Mouse (Mus musculus): ENCODE results near the gene Olfr178. TPM values are rescaled to one million over a fixed set of nuclear protein-coding genes. Genes with fewer than 3 reads are reported as not detected.
A peak's percentile ranks its signal among the peaks of the same experiment; 100 is the strongest.

Olfr178 gene
- not detected in 2 replicates for polyA plus RNA-seq (2012; rRNA removed)

DNA sequence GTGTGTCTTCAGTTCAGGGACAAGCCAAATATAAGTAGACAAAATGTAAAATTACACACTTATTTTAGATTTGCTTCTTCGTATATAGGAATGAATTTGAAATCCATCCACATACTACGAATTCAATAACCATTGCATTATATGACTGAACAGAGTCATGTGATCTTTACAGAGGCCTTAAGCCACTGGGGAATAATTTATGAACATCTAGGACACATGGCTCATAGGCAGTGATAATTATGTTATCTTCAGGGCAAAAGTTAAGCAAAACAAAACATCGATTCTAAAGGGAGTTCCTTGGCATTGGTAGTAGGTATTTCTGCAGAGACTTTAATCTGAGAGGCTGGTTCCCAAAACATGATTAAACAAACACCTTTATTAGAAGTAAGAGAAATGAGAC is at the start of gene Olfr178:
Gene Olfr178 (minus strand): TSS at position 101 of the 400 bp plus-strand sequence.
- no peak for DNase-seq (ENCODE audit: extremely low spot score in 1 of 2, low spot score in 1 of 2)

- DNase-seq (ENCODE audit: extremely low spot score in 1 of 2, low spot score in 1 of 2) = no peak
These were observed 37.4 kb upstream of the Olfr178 start, which contains the start of gene Olfr180 for GRCm38 (mm10) chr16:58929292-58929691. Gene Olfr180, minus strand, starts transcription at chr16:58929392.

DNA sequence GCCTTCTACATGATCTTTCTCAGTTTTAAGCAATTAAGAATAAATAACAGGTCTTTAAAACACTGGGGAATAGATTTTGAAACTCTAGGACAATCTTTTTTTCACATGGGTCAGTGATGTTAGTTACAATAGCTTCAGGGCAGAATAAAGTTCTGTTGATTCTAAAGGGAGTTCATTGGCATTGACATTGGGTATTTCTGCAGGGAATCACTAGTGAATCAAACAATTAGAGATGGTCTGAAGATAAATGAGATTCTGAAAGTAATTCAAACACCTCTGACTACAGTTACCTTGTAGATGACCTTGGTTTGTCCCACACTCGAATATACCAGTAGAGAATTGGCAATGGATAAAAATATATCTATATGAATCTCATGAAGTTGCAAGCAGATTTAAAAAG is 36.8 kb upstream of the Olfr178 start, which contains the start of gene Olfr181:
Gene Olfr181 (minus strand): TSS at position 101 of the 400 bp plus-strand sequence.
- no peak for DNase-seq (ENCODE audit: extremely low spot score in 1 of 2, low spot score in 1 of 2)

DNA sequence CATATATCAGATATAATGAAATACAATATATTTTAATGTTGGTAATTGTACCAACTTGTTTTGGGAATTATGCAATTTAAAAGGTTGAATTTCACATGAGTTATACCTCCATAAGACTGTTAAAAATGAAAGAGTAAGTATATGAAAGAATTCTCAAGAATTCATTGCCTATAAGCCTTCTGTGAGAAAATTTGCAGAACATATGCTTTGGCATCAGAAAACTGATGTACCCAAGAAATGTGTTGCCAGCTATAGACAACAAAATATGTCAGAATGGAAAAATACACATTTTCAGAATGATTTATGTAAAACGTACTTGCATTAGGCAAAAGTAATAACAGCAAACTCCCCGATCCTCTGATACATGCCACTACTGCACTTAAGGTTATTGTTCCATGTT is 7.4 kb downstream of the Olfr178 start:
- peak in 1 of 2 experiments; percentile 33 for DNase-seq (ENCODE audit: extremely low spot score in 1 of 2, low spot score in 1 of 2)

GRCm38 (mm10) chr16:58874668-58875067 is 17.2 kb downstream of the Olfr178 start, which contains the start of gene Olfr177:
Gene Olfr177, minus strand, starts transcription at chr16:58874768.
- DNase-seq (ENCODE audit: extremely low spot score in 1 of 2, low spot score in 1 of 2) = no peak

GRCm38 (mm10) chr16:58861479-58861878 is 30.4 kb downstream of the Olfr178 start:
- DNase-seq (ENCODE audit: extremely low spot score in 1 of 2, low spot score in 1 of 2) = no peak

DNA sequence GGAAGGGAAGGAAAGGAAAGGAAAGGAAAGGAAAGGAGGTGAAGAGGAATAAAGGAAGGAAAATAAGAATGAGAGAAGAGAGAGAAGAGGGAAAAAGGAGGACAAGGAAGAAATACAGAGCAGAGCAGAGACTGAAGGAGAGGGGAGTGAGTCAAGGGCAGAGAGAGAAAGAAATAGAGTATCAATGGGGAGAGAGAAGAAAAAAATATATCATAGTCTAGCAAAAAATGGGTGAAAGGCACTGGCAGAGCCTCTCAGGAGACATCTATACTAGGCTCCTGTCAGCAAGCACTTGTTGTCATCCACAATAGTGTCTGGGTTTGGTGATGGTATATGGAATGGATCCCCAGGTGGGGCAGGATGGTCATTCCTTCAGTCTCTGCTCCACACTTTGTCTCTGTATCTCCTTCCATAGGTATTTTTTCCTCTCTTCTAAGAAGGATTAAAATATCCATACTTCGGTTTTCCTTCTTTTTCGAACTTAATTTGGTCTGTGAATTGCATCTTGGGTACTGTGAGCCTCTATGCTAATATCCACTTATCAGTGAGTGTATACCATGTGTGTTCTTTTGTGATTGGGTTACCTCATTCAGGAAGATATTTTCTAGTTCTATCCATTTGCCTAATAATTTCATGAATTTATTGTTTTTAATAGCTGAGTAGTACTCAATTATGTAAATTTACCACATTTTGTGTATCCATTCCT is 31.7 kb downstream of the Olfr178 start:
- no peak for DNase-seq (ENCODE audit: extremely low spot score in 1 of 2, low spot score in 1 of 2)

Other genes starting within 250 kb of the Olfr178 start
- 26.8 and 27.6 TPM in 2 replicates for gene Cpox, start 221.8 kb downstream of the Olfr178 start, polyA plus RNA-seq (2012; rRNA removed)
- 0.04 TPM in 1 of 2 replicates, not detected in the other for gene Gpr15, start 173.0 kb downstream of the Olfr178 start, polyA plus RNA-seq (2012; rRNA removed)
- 119 and 121 TPM in 2 replicates for gene Cldnd1, start 164.2 kb downstream of the Olfr178 start, polyA plus RNA-seq (2012; rRNA removed)
- not detected in 2 replicates for gene Olfr172, start 128.9 kb downstream of the Olfr178 start, polyA plus RNA-seq (2012; rRNA removed)
- gene Olfr173, start 91.8 kb downstream of the Olfr178 start, polyA plus RNA-seq (2012; rRNA removed) = not detected in 2 replicates
- not detected in 2 replicates for gene Olfr175-ps1, start 65.3 kb downstream of the Olfr178 start, polyA plus RNA-seq (2012; rRNA removed)
- not detected in 2 replicates for gene Olfr177, start 17.3 kb downstream of the Olfr178 start, polyA plus RNA-seq (2012; rRNA removed)
- gene Olfr181, start 36.7 kb upstream of the Olfr178 start, polyA plus RNA-seq (2012; rRNA removed) = not detected in 2 replicates
- not detected in 2 replicates for gene Olfr180, start 37.3 kb upstream of the Olfr178 start, polyA plus RNA-seq (2012; rRNA removed)
- not detected in 2 replicates for gene Olfr183, start 103.3 kb upstream of the Olfr178 start, polyA plus RNA-seq (2012; rRNA removed)
- 0.06 TPM in 1 of 2 replicates, not detected in the other for gene Olfr186, start 138.2 kb upstream of the Olfr178 start, polyA plus RNA-seq (2012; rRNA removed)
- not detected in 2 replicates for gene Olfr187, start 147.7 kb upstream of the Olfr178 start, polyA plus RNA-seq (2012; rRNA removed)
- gene Olfr190, start 185.9 kb upstream of the Olfr178 start, polyA plus RNA-seq (2012; rRNA removed) = not detected in 2 replicates
- gene Olfr191, start 197.8 kb upstream of the Olfr178 start, polyA plus RNA-seq (2012; rRNA removed) = not detected in 2 replicates
- not detected in 2 replicates for gene Olfr193, start 219.8 kb upstream of the Olfr178 start, polyA plus RNA-seq (2012; rRNA removed)
- not detected in 2 replicates for gene Olfr194, start 229.0 kb upstream of the Olfr178 start, polyA plus RNA-seq (2012; rRNA removed)